Mouse (Mus musculus) lung, embryonic 14.5 days (tissue): ENCODE data around the gene Fcmr. TPM values are rescaled to one million over a fixed set of nuclear protein-coding genes. Genes with fewer than 3 reads are reported as not detected.

Experiments
- ATAC-seq: fragments of 200-750 bp; cut with Nextera tagmentation; 2 replicates; pipeline ENCODE4 v1.8.0; 2017; ENCODE audit warnings: mild to moderate bottlenecking, moderate TSS enrichment, moderate library complexity; ENCODE audit not compliant: insufficient read depth
- DNase-seq: peaks from one replicate; pipeline ENCODE4 v3.0.0-alpha.2; 2015
- H3K27ac ChIP-seq: fragments of 300-500 bp; sonication (generic); 2 replicates; pipeline ENCODE4 v1.5.1; 2014; ENCODE audit warnings: low read depth, mild to moderate bottlenecking, moderate library complexity
- H3K27me3 ChIP-seq: fragments of 300-500 bp; sonication (generic); 2 replicates; pipeline ENCODE4 v1.6.1; 2014; ENCODE audit warnings: low read length, control low read depth; ENCODE audit not compliant: insufficient read depth
- H3K36me3 ChIP-seq: fragments of 300-500 bp; sonication (generic); 2 replicates; pipeline ENCODE4 v1.6.1; 2014; ENCODE audit warnings: control low read depth; ENCODE audit not compliant: insufficient read depth
- H3K4me1 ChIP-seq: fragments of 300-500 bp; sonication (generic); 2 replicates; pipeline ENCODE4 v1.6.1; 2014; ENCODE audit warnings: antibody characterized with exemption, control low read depth; ENCODE audit not compliant: insufficient read depth
- H3K4me2 ChIP-seq: fragments of 300-500 bp; sonication (generic); 2 replicates; pipeline ENCODE4 v1.6.1; 2014; ENCODE audit warnings: mild to moderate bottlenecking
- H3K4me3 ChIP-seq: fragments of 300-500 bp; sonication (generic); 2 replicates; pipeline ENCODE4 v1.5.1; 2014; ENCODE audit warnings: low read depth, low read length
- H3K9ac ChIP-seq: fragments of 300-500 bp; sonication (generic); 2 replicates; pipeline ENCODE4 v1.6.1; 2014
- H3K9me3 ChIP-seq: fragments of 300-500 bp; sonication (generic); 2 replicates; pipeline ENCODE4 v1.6.1; 2016; ENCODE audit warnings: low read depth, low read length, control low read depth
- CTCF ChIP-seq: IDR thresholded peaks from 2 replicates; pipeline ENCODE4 v1.5.1; 2016; ENCODE audit warnings: antibody characterized with exemption, low read depth
- WGBS: fragments of 180-500 bp; shearing (Covaris S2); extraction: QIAGEN DNeasy Blood & Tissue Kit; methylation state at CpG from one replicate; pipeline ENCODE4 v1.1.7; 2014; 5-methylcytosine and 5-hydroxymethylcytosine counted together
- polyA plus RNA-seq: library from polyadenylated mRNA; unstranded; fragments of >200 nt; fragmentation: Nextera tagmentation; extraction: Ambion mirVana; gene quantifications from 2 replicates; pipeline ENCODE4 v1.2.1, GENCODE M21; 2014

The Fcmr gene
- polyA plus RNA-seq, 1 experiment from 2014 or later: not detected

DNA sequence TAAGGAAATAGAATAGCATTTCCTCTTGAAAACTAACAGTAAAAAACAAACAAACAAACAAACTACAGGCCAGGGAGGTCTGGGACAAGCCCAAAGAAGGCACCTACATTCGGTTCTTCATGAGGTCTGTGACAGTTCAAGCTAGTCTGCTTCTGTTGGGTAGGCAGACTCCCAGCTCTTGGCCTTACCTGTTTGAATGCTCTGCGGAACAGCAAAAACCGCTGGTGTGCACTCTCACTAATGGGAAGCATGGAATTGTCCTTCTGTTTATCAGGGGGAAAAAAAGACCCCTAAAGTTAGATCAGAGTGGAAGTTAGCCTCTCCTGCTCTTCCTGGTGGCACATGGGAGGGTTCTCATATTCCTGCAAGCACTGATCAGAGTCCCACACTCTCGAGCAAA, 17.7 kb downstream of the Fcmr start:
- no peak for ATAC-seq
- no peaks in the 10 kb centered on the region for H3K36me3 ChIP-seq
- no peak overlapping the region for H3K27ac ChIP-seq
- no peak for TF ChIP-seq CTCF
- no peaks in the 10 kb centered on the region for H3K4me1 ChIP-seq
- WGBS: 81% methylated on average over 4 of the region's 4 CpGs
- H3K9ac ChIP-seq: no peak overlapping the region
- no peak overlapping the region for H3K4me3 ChIP-seq
- DNase-seq: no peak
- H3K4me2 ChIP-seq: no peak overlapping the region
- H3K9me3 ChIP-seq: no peaks in the 10 kb centered on the region
- H3K27me3 ChIP-seq: peaks cover 3% of the 10 kb centered on the region; the same call in 1 of the 2 replicates

- H3K27ac ChIP-seq: no peak within 1 kb of the TSS
- no peak within 1 kb of the TSS for H3K4me3 ChIP-seq
- H3K27me3 ChIP-seq: no peaks in the 10 kb centered on the region
- ATAC-seq (no peak), DNase-seq (no peak)
- no peak within 1 kb of the TSS for H3K4me2 ChIP-seq
- H3K9me3 ChIP-seq: no peaks in the 10 kb centered on the region
- TF ChIP-seq CTCF: no peak
- H3K9ac ChIP-seq: no peak within 1 kb of the TSS
- H3K36me3 ChIP-seq: no peaks in the 10 kb centered on the region
- H3K4me1 ChIP-seq: no peaks in the 10 kb centered on the region
Observed at GRCm38 (mm10) chr1:130887354-130887753, 21.9 kb downstream of the Fcmr start, which contains the start of gene Il24. Gene Il24 (minus strand): TSS chr1:130887454.

DNA sequence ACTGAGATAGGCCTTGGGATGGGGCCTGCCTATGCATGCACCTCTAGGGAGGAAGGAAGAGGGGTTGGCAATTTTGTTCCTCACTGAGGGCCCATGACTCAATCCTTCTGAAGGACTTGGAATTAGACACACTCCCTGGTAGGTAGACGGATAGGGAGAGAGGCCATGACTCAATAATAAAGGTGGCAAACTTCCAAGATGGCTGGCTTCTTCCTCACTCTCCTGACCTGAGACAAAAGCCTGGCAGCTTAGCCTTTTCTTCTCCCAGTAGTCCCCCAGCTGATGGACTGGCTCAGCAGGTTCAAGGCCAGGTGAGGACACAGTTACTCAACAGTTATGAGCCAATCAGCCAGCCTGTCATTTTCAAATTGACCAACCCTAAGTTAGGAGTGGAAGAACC, 27.0 kb downstream of the Fcmr start:
- Histone ChIP-seq H3K36me3 (no peaks in the 10 kb centered on the region), H3K9me3 (no peaks in the 10 kb centered on the region), H3K4me3 (no peak overlapping the region), H3K4me1 (no peaks in the 10 kb centered on the region), H3K27ac (no peak overlapping the region), H3K27me3 (no peaks in the 10 kb centered on the region), H3K9ac (no peak overlapping the region), H3K4me2 (no peak overlapping the region)
- no peak for ATAC-seq
- WGBS: 58% methylated on average over 1 of the region's 1 CpGs
- DNase-seq: no peak
- TF ChIP-seq CTCF: no peak

DNA sequence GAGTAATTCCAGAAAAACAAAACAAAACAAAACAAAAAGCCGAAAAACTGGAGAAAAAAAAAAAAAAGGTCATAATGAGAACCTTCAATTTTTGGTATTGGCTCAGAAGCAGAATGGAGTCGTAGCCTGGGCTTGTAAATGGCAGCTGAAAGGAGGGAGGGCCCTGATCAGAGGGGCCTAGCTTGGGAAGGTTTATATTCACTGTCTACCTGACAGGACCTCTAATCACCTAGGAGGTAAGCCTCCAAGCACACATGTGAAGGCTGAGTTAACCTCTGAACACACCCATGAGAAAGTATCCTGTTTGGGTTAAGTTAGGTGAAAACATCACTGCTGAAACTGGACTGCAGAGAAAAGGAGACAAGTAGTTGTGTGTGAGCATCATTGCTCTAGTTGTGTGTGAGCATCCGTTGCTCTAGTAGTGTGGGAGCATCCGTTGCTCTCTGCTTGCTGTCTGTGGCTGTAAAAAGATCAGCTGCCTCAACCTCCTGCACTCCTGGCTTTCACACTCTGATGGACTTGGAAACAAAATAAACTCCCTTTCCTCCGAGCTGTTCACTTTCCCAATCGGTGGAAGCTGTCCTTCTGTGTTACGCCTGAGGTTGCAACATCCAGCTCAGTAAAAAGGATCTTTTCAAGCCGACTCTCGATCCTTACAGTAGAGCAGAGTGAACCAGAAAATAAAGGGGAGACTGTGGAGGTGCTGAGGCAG, 28.0 kb downstream of the Fcmr start:
- Histone ChIP-seq H3K9ac (no peak overlapping the region), H3K4me1 (no peaks in the 10 kb centered on the region), H3K4me2 (no peak overlapping the region), H3K27me3 (no peaks in the 10 kb centered on the region), H3K27ac (no peak overlapping the region), H3K36me3 (no peaks in the 10 kb centered on the region), H3K9me3 (no peaks in the 10 kb centered on the region), H3K4me3 (no peak overlapping the region)
- DNase-seq: no peak
- no peak for TF ChIP-seq CTCF
- ATAC-seq: no peak
- 61% methylated on average over 9 of the region's 9 CpGs for WGBS

- no peak for TF ChIP-seq CTCF
- no peaks in the 10 kb centered on the region for H3K27me3 ChIP-seq
- H3K9me3 ChIP-seq: no peaks in the 10 kb centered on the region
- no peak overlapping the region for H3K9ac ChIP-seq
- H3K36me3 ChIP-seq: no peaks in the 10 kb centered on the region
- DNase-seq (no peak), ATAC-seq (no peak)
- H3K4me1 ChIP-seq: no peaks in the 10 kb centered on the region
- H3K27ac ChIP-seq: no peak overlapping the region
- whole genome bisulfite sequencing: 56% methylated on average over 6 of the region's 6 CpGs
- no peak overlapping the region for H3K4me2 ChIP-seq
- H3K4me3 ChIP-seq: no peak overlapping the region
Observed at GRCm38 (mm10) chr1:130894468-130894867, 29.0 kb downstream of the Fcmr start.

DNA sequence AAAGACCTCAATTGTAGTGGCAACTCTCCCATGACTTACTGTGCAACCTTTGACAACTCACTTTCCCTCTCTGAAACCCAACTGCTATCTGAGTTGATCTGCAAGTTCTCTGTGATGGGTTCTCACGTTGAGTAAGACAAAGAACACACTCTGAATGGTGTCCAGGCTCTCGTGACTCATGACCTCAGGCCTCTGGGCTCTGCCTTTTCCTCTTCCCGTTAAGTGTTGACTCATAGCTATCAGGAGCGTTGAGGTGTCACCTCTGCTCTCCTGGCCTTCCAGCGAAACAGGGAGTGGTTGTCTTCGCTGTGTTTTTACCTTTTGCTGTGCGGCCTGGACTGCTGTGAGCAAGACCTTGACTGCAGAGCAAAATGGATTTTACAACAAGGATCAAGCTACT, 37.0 kb downstream of the Fcmr start:
- Histone ChIP-seq H3K9ac (no peak overlapping the region), H3K4me2 (no peak overlapping the region), H3K27me3 (no peaks in the 10 kb centered on the region), H3K4me1 (no peaks in the 10 kb centered on the region), H3K36me3 (no peaks in the 10 kb centered on the region), H3K4me3 (no peak overlapping the region), H3K27ac (no peak overlapping the region), H3K9me3 (no peaks in the 10 kb centered on the region)
- DNase-seq: no peak
- WGBS: 69% methylated on average over 7 of the region's 7 CpGs
- TF ChIP-seq CTCF: no peak
- no peak for ATAC-seq

- no peaks in the 10 kb centered on the region for H3K4me1 ChIP-seq
- no peaks in the 10 kb centered on the region for H3K36me3 ChIP-seq
- TF ChIP-seq CTCF: no peak
- H3K4me3 ChIP-seq: no peak within 1 kb of the TSS
- H3K9me3 ChIP-seq: no peaks in the 10 kb centered on the region
- ATAC-seq (no peak), DNase-seq (no peak)
- no peak within 1 kb of the TSS for H3K4me2 ChIP-seq
- H3K9ac ChIP-seq: no peak within 1 kb of the TSS
- H3K27ac ChIP-seq: no peak within 1 kb of the TSS
- H3K27me3 ChIP-seq: no peaks in the 10 kb centered on the region
- 82% methylated on average over 12 of the region's 12 CpGs for WGBS
Observed at GRCm38 (mm10) chr1:130911401-130912010, 46.0 kb downstream of the Fcmr start, which contains the start of gene Il20. Gene Il20 (minus strand): TSS chr1:130911451.
